Mouse (Mus musculus): ENCODE results near the gene Tfcp2. TPM values are rescaled to one million over a fixed set of nuclear protein-coding genes. Genes with fewer than 3 reads are reported as not detected.
"Not testable (repeated sequence)": the region's sequence is repeated elsewhere in the genome, so short reads cannot be mapped to it uniquely, and the experiment has no call there.

The Tfcp2 gene
- polyA plus RNA-seq, 1 experiment from 2014 or later, result 17.4 TPM

DNA sequence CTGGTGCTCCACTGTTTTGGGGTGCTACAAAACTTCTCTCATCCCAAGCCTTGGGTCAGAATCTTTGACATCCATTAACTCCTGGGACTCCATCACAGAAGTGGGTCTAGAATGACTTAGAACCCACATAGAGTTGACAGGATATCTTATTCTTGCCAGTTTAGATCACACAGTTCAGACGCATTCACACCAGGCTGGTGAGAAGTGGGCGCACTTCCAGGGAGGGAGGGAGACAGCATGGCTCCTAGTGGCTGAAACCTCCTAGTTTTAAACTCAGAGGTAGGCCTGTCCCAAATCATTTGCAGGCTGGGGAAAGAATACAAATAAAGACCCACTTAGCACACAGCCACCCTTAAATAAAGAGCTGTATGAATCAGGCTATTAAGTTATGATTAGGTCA lies 22.6 kb upstream of the Tfcp2 start:
- WGBS, result 67% methylated on average over 2 of the region's 2 CpGs
- Histone ChIP-seq H3K9ac (ENCODE audit: low read depth, low read length) (no peak overlapping the region), H3K4me3 (ENCODE audit: low read depth, low read length) (no peak overlapping the region)

DNA sequence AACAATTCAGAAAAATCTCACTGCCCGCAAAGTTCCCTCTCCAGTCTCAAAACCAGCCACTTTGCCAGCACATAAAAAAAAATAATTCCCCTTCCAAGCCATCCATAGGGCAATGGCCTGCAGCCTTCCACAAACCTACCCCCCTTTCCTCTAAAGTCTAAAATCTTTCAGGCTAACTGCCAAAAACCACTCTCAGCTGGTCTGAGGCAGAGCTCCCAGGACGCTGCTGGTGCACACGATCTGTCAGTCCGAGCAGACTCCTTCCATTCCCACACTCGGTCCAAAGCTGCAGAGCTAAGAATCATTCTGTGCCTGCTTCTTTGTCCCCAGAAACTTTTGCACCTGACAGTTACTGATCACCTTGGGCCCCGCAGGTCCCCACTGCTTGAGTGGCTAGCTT lies 22.1 kb upstream of the Tfcp2 start:
- Histone ChIP-seq H3K9me3 (ENCODE audit: control insufficient read depth, low read length) (no peaks in the 10 kb centered on the region), H3K27ac (replicated peaks; ENCODE audit: low read depth, low read length) (peak overlapping the region; percentile 63), H3K9ac (ENCODE audit: low read depth, low read length) (no peak overlapping the region), H3K4me3 (ENCODE audit: low read depth, low read length) (no peak overlapping the region), H3K4me1 (ENCODE audit: control insufficient read depth, insufficient read depth, low read length) (peaks cover 9% of the 10 kb centered on the region), H3K4me2 (ENCODE audit: low read depth, low read length) (peak overlapping the region; percentile 2; the same call in 1 of the 2 replicates), H3K27me3 (replicated peaks; ENCODE audit: control insufficient read depth, insufficient read depth, low read length) (no peaks in the 10 kb centered on the region), H3K36me3 (ENCODE audit: control insufficient read depth, insufficient read depth, low read length) (0 out of 2 replicates have a peak, but pooled peaks cover 7% of the 10 kb centered on the region)
- ATAC-seq (ENCODE audit: low read depth) (peak; percentile 68), DNase-seq (ENCODE audit: low spot score) (peak; percentile 83)
- WGBS, result 33% methylated on average over 6 of the region's 6 CpGs

More for the DNA sequence above, 22.6 kb upstream of the Tfcp2 start:
- H3K27me3 ChIP-seq (replicated peaks; ENCODE audit: control insufficient read depth, insufficient read depth, low read length), result no peaks in the 10 kb centered on the region
- peaks cover 9% of the 10 kb centered on the region for H3K4me1 ChIP-seq (ENCODE audit: control insufficient read depth, insufficient read depth, low read length)
- DNase-seq (ENCODE audit: low spot score), result no peak
- H3K4me2 ChIP-seq (ENCODE audit: low read depth, low read length), result peak overlapping the region; percentile 2; the same call in 1 of the 2 replicates
- ATAC-seq (ENCODE audit: low read depth), result no peak
- no peaks in the 10 kb centered on the region for H3K9me3 ChIP-seq (ENCODE audit: control insufficient read depth, low read length)
- H3K36me3 ChIP-seq (ENCODE audit: control insufficient read depth, insufficient read depth, low read length), result 0 out of 2 replicates have a peak, but pooled peaks cover 7% of the 10 kb centered on the region
- peak overlapping the region; percentile 44 for H3K27ac ChIP-seq (replicated peaks; ENCODE audit: low read depth, low read length)

DNA sequence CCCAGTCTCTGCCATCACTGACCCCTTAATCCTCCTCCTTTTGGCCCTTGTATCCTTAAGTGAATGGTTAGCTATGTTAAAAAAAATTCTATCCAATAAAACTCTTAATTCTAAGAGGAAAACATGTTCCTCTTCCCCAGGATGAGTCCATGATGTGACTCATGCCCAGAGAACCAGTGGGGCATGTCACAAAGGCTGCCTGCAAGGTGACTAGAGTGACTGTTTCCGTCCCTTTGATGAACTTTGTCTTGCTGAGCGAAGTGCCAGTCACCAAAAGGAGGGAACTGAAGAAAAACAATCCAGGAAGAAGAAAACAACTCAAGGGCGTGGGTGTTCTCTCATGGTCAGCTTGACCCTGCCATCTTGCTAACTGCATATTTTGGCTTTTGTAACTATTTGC lies 17.4 kb upstream of the Tfcp2 start:
- WGBS, result 70% methylated on average over 3 of the region's 3 CpGs
- H3K36me3 ChIP-seq (ENCODE audit: control insufficient read depth, insufficient read depth, low read length), result no peaks in the 10 kb centered on the region
- H3K4me2 ChIP-seq (ENCODE audit: low read depth, low read length), result no peak overlapping the region
- peaks cover 6% of the 10 kb centered on the region for H3K4me1 ChIP-seq (ENCODE audit: control insufficient read depth, insufficient read depth, low read length)
- DNase-seq (ENCODE audit: low spot score) (no peak), ATAC-seq (ENCODE audit: low read depth) (no peak)
- no peak overlapping the region for H3K9ac ChIP-seq (ENCODE audit: low read depth, low read length)
- H3K9me3 ChIP-seq (ENCODE audit: control insufficient read depth, low read length), result no peaks in the 10 kb centered on the region
- H3K27ac ChIP-seq (replicated peaks; ENCODE audit: low read depth, low read length), result no peak overlapping the region
- no peaks in the 10 kb centered on the region for H3K27me3 ChIP-seq (replicated peaks; ENCODE audit: control insufficient read depth, insufficient read depth, low read length)
- no peak overlapping the region for H3K4me3 ChIP-seq (ENCODE audit: low read depth, low read length)

DNA sequence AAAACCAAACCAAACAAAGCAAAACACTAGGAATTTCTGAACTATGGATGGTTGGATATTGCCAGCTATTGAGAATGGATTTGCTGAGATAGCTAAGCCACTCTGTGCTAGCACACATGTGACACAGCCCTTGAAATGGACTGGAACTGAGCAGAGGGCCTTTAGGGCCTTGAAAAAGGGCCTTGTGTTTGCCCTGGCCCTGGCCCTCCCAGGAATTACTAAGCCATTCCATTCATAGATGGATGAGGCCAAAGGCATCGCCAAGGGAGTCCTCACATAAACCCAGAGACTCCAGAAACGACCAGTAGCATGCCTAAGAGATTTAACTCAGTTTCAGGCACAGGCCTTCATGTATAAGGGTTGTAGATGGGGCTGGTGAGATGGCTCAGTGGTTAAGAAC lies 14.7 kb upstream of the Tfcp2 start:
- no peak for DNase-seq (ENCODE audit: low spot score)
- H3K36me3 ChIP-seq (ENCODE audit: control insufficient read depth, insufficient read depth, low read length), result no peaks in the 10 kb centered on the region
- H3K9ac ChIP-seq (ENCODE audit: low read depth, low read length), result no peak overlapping the region
- no peaks in the 10 kb centered on the region for H3K9me3 ChIP-seq (ENCODE audit: control insufficient read depth, low read length)
- no peak overlapping the region for H3K27ac ChIP-seq (replicated peaks; ENCODE audit: low read depth, low read length)
- 54% methylated on average over 2 of the region's 2 CpGs for WGBS
- no peaks in the 10 kb centered on the region for H3K27me3 ChIP-seq (replicated peaks; ENCODE audit: control insufficient read depth, insufficient read depth, low read length)
- no peak overlapping the region for H3K4me3 ChIP-seq (ENCODE audit: low read depth, low read length)
- H3K4me1 ChIP-seq (ENCODE audit: control insufficient read depth, insufficient read depth, low read length), result no peaks in the 10 kb centered on the region
- ATAC-seq (ENCODE audit: low read depth), result no peak
- H3K4me2 ChIP-seq (ENCODE audit: low read depth, low read length), result no peak overlapping the region

DNA sequence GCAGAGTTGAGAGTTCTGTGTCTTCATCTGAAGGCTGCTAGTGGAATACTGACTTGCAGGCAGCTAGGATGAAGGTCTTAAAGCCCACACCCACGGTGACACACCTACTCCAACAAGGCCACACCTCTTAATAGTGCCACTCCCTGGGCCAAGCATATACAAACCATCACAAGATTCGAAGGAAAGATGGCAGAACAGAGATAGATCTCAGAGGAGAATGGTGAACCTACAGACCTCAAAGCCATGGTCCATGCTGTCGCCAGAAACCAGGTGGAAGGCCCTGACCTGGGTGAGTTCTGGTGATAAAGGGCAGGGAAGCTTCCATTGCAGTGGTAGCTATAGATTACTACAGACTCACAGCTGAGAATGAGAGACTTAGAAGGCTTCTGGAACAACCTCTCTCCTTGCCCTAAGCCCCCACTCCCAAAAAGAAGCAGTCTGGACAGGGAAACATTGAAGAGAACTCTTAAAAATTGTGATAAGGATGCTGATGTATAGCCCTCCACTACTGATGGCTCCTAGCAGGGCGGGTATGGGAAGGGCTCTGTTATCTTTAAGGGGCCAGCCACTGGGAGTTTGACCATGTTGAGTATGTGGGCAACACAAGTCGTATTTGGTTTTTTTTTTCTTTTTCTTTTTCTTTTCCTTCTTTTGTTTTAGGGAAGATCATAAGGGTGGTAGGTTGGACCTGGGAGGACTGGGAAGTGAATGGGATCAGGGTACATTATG lies 6.1 kb upstream of the Tfcp2 start:
- H3K9me3 ChIP-seq (ENCODE audit: control insufficient read depth, low read length), result no peaks in the 10 kb centered on the region
- 72% methylated on average over 5 of the region's 5 CpGs for WGBS
- H3K27me3 ChIP-seq (replicated peaks; ENCODE audit: control insufficient read depth, insufficient read depth, low read length), result no peaks in the 10 kb centered on the region
- H3K4me3 ChIP-seq (ENCODE audit: low read depth, low read length), result no peak overlapping the region
- H3K27ac ChIP-seq (replicated peaks; ENCODE audit: low read depth, low read length), result no peak overlapping the region
- DNase-seq (ENCODE audit: low spot score) (no peak), ATAC-seq (ENCODE audit: low read depth) (no peak)
- no peaks in the 10 kb centered on the region for H3K36me3 ChIP-seq (ENCODE audit: control insufficient read depth, insufficient read depth, low read length)
- H3K4me2 ChIP-seq (ENCODE audit: low read depth, low read length), result no peak overlapping the region
- no peaks in the 10 kb centered on the region for H3K4me1 ChIP-seq (ENCODE audit: control insufficient read depth, insufficient read depth, low read length)
- H3K9ac ChIP-seq (ENCODE audit: low read depth, low read length), result no peak overlapping the region

DNA sequence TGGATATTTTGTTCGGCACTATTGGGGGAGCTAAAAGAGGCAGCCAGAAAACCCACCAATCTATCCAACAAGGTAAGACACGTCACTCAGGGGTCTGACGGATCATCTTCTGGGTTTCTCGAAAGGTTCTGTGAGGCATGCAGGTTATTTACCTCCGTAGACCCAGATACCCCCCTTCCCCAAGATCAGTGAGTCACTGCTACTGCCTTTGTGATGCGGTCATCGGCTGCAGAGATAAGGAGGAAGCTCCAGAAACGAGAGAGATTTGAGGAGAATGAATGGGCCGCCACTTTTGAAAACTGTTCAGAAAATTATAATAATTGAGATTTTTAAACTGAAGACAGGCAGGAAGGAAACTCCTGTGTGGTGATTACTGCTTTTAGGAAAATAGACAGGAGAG lies 4.6 kb upstream of the Tfcp2 start:
- WGBS, result 89% methylated on average over 9 of the region's 9 CpGs
- DNase-seq (ENCODE audit: low spot score) (no peak), ATAC-seq (ENCODE audit: low read depth) (no peak)
- Histone ChIP-seq H3K4me3 (ENCODE audit: low read depth, low read length) (no peak overlapping the region), H3K27ac (replicated peaks; ENCODE audit: low read depth, low read length) (no peak overlapping the region), H3K4me1 (ENCODE audit: control insufficient read depth, insufficient read depth, low read length) (no peaks in the 10 kb centered on the region), H3K4me2 (ENCODE audit: low read depth, low read length) (no peak overlapping the region), H3K9me3 (ENCODE audit: control insufficient read depth, low read length) (no peaks in the 10 kb centered on the region), H3K36me3 (ENCODE audit: control insufficient read depth, insufficient read depth, low read length) (no peaks in the 10 kb centered on the region), H3K27me3 (replicated peaks; ENCODE audit: control insufficient read depth, insufficient read depth, low read length) (no peaks in the 10 kb centered on the region), H3K9ac (ENCODE audit: low read depth, low read length) (no peak overlapping the region)

DNA sequence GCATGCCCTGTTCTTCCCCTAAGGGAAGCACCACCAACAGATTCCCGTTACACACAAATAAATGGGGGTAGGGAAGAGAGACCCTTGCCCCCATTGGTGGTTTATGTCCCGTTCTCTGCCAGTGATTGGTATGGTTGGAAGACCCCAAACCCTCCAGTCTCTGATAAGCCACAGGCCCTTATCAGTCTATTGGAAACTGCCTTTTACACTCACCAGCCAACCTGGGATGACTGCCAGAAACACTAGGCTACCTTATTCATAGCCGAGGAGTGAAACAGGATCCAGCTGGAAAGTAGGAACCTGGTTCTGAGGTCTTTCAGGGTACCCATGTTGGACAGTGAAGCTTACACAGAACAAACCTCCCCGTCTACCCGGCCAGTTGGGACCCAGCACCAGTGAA lies 4.2 kb upstream of the Tfcp2 start:
- H3K9ac ChIP-seq (ENCODE audit: low read depth, low read length), result no peak overlapping the region
- ATAC-seq (ENCODE audit: low read depth) (no peak), DNase-seq (ENCODE audit: low spot score) (no peak)
- H3K27ac ChIP-seq (replicated peaks; ENCODE audit: low read depth, low read length), result no peak overlapping the region
- peaks cover 1% of the 10 kb centered on the region for H3K4me1 ChIP-seq (ENCODE audit: control insufficient read depth, insufficient read depth, low read length)
- no peaks in the 10 kb centered on the region for H3K36me3 ChIP-seq (ENCODE audit: control insufficient read depth, insufficient read depth, low read length)
- WGBS, result 85% methylated on average over 5 of the region's 5 CpGs
- no peaks in the 10 kb centered on the region for H3K9me3 ChIP-seq (ENCODE audit: control insufficient read depth, low read length)
- no peaks in the 10 kb centered on the region for H3K27me3 ChIP-seq (replicated peaks; ENCODE audit: control insufficient read depth, insufficient read depth, low read length)
- H3K4me3 ChIP-seq (ENCODE audit: low read depth, low read length), result no peak overlapping the region
- no peak overlapping the region for H3K4me2 ChIP-seq (ENCODE audit: low read depth, low read length)

DNA sequence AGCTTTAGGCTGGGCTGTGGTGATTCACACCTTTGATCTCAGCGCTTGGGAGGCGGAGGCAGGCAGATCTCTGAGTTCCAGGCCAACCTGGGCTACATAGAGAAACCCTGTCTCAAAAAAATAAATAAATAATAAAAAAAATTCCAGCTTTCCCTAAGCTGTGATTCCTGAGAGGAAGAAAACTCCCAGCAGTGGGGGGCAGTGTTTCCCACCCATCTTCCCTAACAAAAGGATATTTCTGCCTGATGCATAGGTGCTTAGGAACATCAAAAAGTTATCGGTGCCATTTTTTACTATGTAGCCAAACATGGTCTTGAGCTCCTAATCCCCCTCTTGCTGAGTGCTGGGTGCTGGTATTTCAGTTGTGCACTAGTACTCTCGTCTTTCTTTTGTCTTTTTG lies 1.5 kb downstream of the Tfcp2 start:
- H3K4me3 ChIP-seq (ENCODE audit: low read depth, low read length), result peak overlapping the region; percentile 87
- peaks cover 6% of the 10 kb centered on the region for H3K9me3 ChIP-seq (ENCODE audit: control insufficient read depth, low read length)
- peaks cover 30% of the 10 kb centered on the region; the same call in 1 of the 2 replicates for H3K36me3 ChIP-seq (ENCODE audit: control insufficient read depth, insufficient read depth, low read length)
- H3K27me3 ChIP-seq (replicated peaks; ENCODE audit: control insufficient read depth, insufficient read depth, low read length), result no peaks in the 10 kb centered on the region
- peak overlapping the region; percentile 78; the same call in 1 of the 2 replicates for H3K4me2 ChIP-seq (ENCODE audit: low read depth, low read length)
- H3K9ac ChIP-seq (ENCODE audit: low read depth, low read length), result no peak overlapping the region
- 92% methylated on average over 4 of the region's 4 CpGs for WGBS
- DNase-seq (ENCODE audit: low spot score), result no peak
- no peak overlapping the region for H3K27ac ChIP-seq (replicated peaks; ENCODE audit: low read depth, low read length)
- ATAC-seq (ENCODE audit: low read depth), result no peak
- H3K4me1 ChIP-seq (ENCODE audit: control insufficient read depth, insufficient read depth, low read length), result peaks cover 4% of the 10 kb centered on the region

DNA sequence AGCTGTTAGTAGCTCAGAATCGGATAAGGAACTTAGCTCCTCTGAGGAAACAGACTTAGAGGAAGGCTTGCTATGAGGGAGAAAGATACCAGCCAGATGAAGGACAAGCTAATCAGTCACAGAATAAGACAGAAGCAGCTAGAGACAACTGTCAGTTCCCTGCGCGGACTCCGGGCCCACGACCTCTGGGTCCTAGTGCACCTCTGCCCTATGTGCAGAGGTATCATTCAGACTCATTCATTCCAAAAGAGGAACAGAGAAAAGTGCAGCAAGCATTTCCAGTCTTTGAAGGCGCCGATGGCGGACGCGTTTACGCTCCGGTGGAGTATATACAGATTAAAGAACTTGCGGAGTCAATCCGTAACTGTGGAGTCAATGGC lies 8.2 kb downstream of the Tfcp2 start:
- not testable (repeated sequence) for H3K4me1 ChIP-seq (ENCODE audit: control insufficient read depth, insufficient read depth, low read length); H3K9me3 ChIP-seq (ENCODE audit: control insufficient read depth, low read length); H3K27me3 ChIP-seq (replicated peaks; ENCODE audit: control insufficient read depth, insufficient read depth, low read length); ATAC-seq (ENCODE audit: low read depth); H3K4me3 ChIP-seq (ENCODE audit: low read depth, low read length); DNase-seq (ENCODE audit: low spot score); H3K27ac ChIP-seq (replicated peaks; ENCODE audit: low read depth, low read length); H3K9ac ChIP-seq (ENCODE audit: low read depth, low read length); H3K4me2 ChIP-seq (ENCODE audit: low read depth, low read length)
- 99% methylated on average over 14 of the region's 14 CpGs for WGBS
- H3K36me3 ChIP-seq (ENCODE audit: control insufficient read depth, insufficient read depth, low read length), result peaks cover 34% of the 10 kb centered on the region

Measured in embryonic facial prominence, embryonic 14.5 days (tissue).